Mouse (Mus musculus) neural tube, embryonic 14.5 days (tissue): ENCODE measurements around the gene Wbp1. TPM values are rescaled to one million over a fixed set of nuclear protein-coding genes. Genes with fewer than 3 reads are reported as not detected.

ENCODE experiments used
- ATAC-seq: fragments of 200-750 bp; cut with Nextera tagmentation; 2 replicates; pipeline ENCODE4 v1.8.0; 2017; ENCODE audit warnings: low read depth, mild to moderate bottlenecking, moderate TSS enrichment, moderate library complexity
- H3K27ac ChIP-seq: fragments of 300-500 bp; sonication (generic); 2 replicates; pipeline ENCODE4 v1.5.1; 2014; ENCODE audit warnings: low read depth, mild to moderate bottlenecking, control low read depth, low read length, moderate library complexity, mixed read lengths
- H3K27me3 ChIP-seq: fragments of 300-500 bp; sonication (generic); 2 replicates; pipeline ENCODE4 v1.6.1; 2014; ENCODE audit warnings: low read length; ENCODE audit not compliant: control insufficient read depth, insufficient read depth
- H3K36me3 ChIP-seq: fragments of 300-500 bp; sonication (generic); 2 replicates; pipeline ENCODE4 v1.6.1; 2014; ENCODE audit warnings: low read length, mixed read lengths; ENCODE audit not compliant: control insufficient read depth, insufficient read depth
- H3K4me1 ChIP-seq: fragments of 300-500 bp; sonication (generic); 2 replicates; pipeline ENCODE4 v1.6.1; 2014; ENCODE audit warnings: low read length; ENCODE audit not compliant: control insufficient read depth, insufficient read depth
- H3K4me2 ChIP-seq: fragments of 300-500 bp; sonication (generic); 2 replicates; pipeline ENCODE4 v1.6.1; 2014; ENCODE audit warnings: mild to moderate bottlenecking, low read depth, low read length, control low read depth
- H3K4me3 ChIP-seq: fragments of 300-500 bp; sonication (generic); 2 replicates; pipeline ENCODE4 v1.5.1; 2014; ENCODE audit warnings: low read depth, low read length, control low read depth, mixed read lengths
- H3K9ac ChIP-seq: fragments of 300-500 bp; sonication (generic); replicated peaks from 2 replicates; pipeline ENCODE4 v1.6.1; 2014; ENCODE audit warnings: low read depth, mild to moderate bottlenecking, control low read depth, low read length, mixed read lengths
- H3K9me3 ChIP-seq: fragments of 300-500 bp; sonication (generic); 2 replicates; pipeline ENCODE4 v1.6.1; 2016; ENCODE audit warnings: low read length; ENCODE audit not compliant: control insufficient read depth
- WGBS: fragments of 180-500 bp; shearing (Covaris S2); extraction: QIAGEN DNeasy Blood & Tissue Kit; methylation state at CpG from one replicate; pipeline ENCODE4 v1.1.7; 2014; 5-methylcytosine and 5-hydroxymethylcytosine counted together
- polyA plus RNA-seq: library from polyadenylated mRNA; unstranded; fragments of >200 nt; fragmentation: Nextera tagmentation; extraction: Ambion mirVana; gene quantifications from 2 replicates; pipeline ENCODE4 v1.2.1, GENCODE M21; 2014

Gene Wbp1
- polyA plus RNA-seq, 1 experiment from 2014 or later, result 146 TPM

DNA sequence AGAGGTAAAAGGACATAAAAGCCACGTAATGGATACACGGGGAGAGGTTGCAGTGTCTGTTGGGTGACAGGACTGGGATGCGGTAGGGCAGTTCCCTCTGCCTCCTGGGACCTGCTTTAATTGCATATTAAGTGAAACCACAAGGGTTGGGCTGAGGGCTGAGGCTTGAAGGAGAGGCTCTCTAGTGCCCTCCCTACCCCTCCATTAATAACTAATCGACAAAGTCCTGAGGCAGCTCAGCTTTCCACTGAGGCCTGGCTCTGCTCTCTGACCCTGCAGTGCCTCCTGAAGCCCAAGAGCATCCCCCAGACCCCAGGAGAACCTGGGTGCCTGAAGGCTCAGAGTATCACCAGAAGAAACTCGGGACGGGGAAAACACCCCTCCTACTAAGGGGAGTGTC is 36.9 kb downstream of the Wbp1 start:
- no peak for ATAC-seq
- WGBS, result 7% methylated on average over 6 of the region's 6 CpGs
- H3K9ac ChIP-seq, result no peak overlapping the region
- no peak overlapping the region for H3K4me2 ChIP-seq
- peaks cover 4% of the 10 kb centered on the region for H3K4me1 ChIP-seq
- peaks cover 42% of the 10 kb centered on the region for H3K27me3 ChIP-seq
- H3K27ac ChIP-seq, result no peak overlapping the region
- no peaks in the 10 kb centered on the region for H3K9me3 ChIP-seq
- H3K4me3 ChIP-seq, result no peak overlapping the region
- H3K36me3 ChIP-seq, result peaks cover 10% of the 10 kb centered on the region; the same call in 1 of the 2 replicates

DNA sequence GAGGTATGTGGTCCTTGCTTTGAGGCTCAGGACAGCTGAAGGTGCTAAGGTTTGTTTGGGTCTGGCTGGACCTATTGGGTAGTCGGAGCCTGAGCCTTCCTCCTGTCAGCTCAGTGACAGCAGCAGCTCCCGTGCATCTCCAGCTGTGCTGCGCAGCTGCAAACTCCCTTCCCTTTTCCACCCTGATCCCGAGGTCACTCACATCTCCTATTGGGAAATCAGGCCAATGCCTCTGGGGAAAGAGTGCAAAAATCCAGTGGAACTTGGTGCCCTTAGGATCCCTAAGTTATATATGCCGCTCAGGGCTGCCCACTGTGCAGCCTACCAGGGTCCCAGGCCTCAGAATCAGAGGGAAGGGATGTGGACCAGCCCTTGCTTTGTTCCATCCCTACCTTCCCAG is 37.9 kb downstream of the Wbp1 start:
- no peak overlapping the region for H3K27ac ChIP-seq
- H3K4me2 ChIP-seq, result no peak overlapping the region
- ATAC-seq, result no peak
- WGBS, result 16% methylated on average over 5 of the region's 5 CpGs
- no peak overlapping the region for H3K4me3 ChIP-seq
- H3K9me3 ChIP-seq, result no peaks in the 10 kb centered on the region
- H3K4me1 ChIP-seq, result peaks cover 8% of the 10 kb centered on the region
- H3K36me3 ChIP-seq, result peaks cover 10% of the 10 kb centered on the region; the same call in 1 of the 2 replicates
- no peak overlapping the region for H3K9ac ChIP-seq
- peaks cover 35% of the 10 kb centered on the region for H3K27me3 ChIP-seq

GRCm38 (mm10) chr6:83080210-83080609 is 41.1 kb downstream of the Wbp1 start:
- Histone ChIP-seq H3K9ac (no peak overlapping the region), H3K36me3 (peaks cover 10% of the 10 kb centered on the region; the same call in 1 of the 2 replicates), H3K27me3 (peaks cover 18% of the 10 kb centered on the region), H3K4me3 (no peak overlapping the region), H3K4me1 (peaks cover 14% of the 10 kb centered on the region), H3K27ac (no peak overlapping the region), H3K9me3 (no peaks in the 10 kb centered on the region), H3K4me2 (no peak overlapping the region)
- ATAC-seq, result no peak
- WGBS, result 99% methylated on average over 5 of the region's 5 CpGs

- peak overlapping the region; percentile 62 for H3K9ac ChIP-seq
- H3K36me3 ChIP-seq, result peaks cover 10% of the 10 kb centered on the region; the same call in 1 of the 2 replicates
- peak overlapping the region; percentile 96 for H3K4me2 ChIP-seq
- H3K4me1 ChIP-seq, result peaks cover 14% of the 10 kb centered on the region
- peaks cover 17% of the 10 kb centered on the region for H3K27me3 ChIP-seq
- H3K27ac ChIP-seq, result peak overlapping the region; percentile 86
- H3K4me3 ChIP-seq, result peak overlapping the region; percentile 76
- ATAC-seq, result peak; percentile 93
- WGBS, result under 1% methylated on average over 46 of the region's 46 CpGs
- no peaks in the 10 kb centered on the region for H3K9me3 ChIP-seq
These were observed 43.0 kb downstream of the Wbp1 start for GRCm38 (mm10) chr6:83078324-83078858.

DNA sequence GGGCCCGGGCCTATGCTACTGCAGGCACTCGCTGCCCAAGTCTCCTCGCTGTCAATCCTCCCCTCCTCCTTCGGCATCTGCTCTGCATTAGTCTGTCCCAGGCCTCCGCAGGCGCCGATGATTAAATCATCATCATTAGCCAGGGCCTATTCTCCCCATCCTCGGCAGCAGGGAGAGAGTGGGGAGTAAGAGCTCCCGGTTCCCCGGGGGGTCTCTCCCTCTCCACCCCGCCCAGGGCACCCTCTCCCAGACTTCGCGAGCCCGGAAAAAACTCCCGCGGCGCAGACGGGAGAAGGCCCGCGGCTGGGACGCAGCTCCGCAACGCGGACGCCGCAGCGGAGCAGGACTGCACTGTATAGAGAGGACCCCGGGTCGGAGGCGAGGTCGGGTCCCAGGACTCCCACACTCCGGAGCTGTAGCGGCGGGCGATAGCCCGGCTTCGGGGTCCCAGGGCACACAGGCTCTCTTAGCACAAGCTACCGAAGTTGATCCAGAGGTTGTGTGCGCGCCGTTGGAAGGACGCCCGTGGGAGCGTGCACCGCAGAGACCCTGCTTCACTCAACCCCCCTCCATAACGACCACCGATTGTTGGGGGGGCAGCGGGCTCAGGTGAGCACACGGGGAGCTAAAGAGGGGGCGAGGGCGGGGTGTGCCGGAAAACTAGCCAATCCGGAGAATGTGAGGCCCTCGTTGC is 43.6 kb downstream of the Wbp1 start, which contains the start of gene Pcgf1:
Gene Pcgf1, plus strand, starts transcription at position 240 of the 694 bp plus-strand sequence.
- Histone ChIP-seq H3K27ac (peak within 1 kb of the TSS; percentile 86), H3K27me3 (peaks cover 16% of the 10 kb centered on the region), H3K4me3 (peak within 1 kb of the TSS; percentile 76), H3K9ac (peak within 1 kb of the TSS; percentile 86), H3K36me3 (peaks cover 10% of the 10 kb centered on the region; the same call in 1 of the 2 replicates), H3K4me1 (peaks cover 14% of the 10 kb centered on the region), H3K9me3 (no peaks in the 10 kb centered on the region), H3K4me2 (peak within 1 kb of the TSS; percentile 96)
- ATAC-seq, result peak; percentile 78
- under 1% methylated on average over 54 of the region's 54 CpGs for WGBS

- no peak overlapping the region for H3K4me2 ChIP-seq
- ATAC-seq, result no peak
- H3K36me3 ChIP-seq, result 0 out of 2 replicates have a peak, but pooled peaks cover 2% of the 10 kb centered on the region
- H3K4me1 ChIP-seq, result peaks cover 14% of the 10 kb centered on the region
- H3K27ac ChIP-seq, result no peak overlapping the region
- no peak overlapping the region for H3K4me3 ChIP-seq
- H3K9me3 ChIP-seq, result no peaks in the 10 kb centered on the region
- WGBS, result 14% methylated on average over 2 of the region's 2 CpGs
- H3K27me3 ChIP-seq, result peaks cover 37% of the 10 kb centered on the region
- H3K9ac ChIP-seq, result no peak overlapping the region
These were observed 46.4 kb downstream of the Wbp1 start for GRCm38 (mm10) chr6:83074979-83075378.

- Histone ChIP-seq H3K4me1 (no peaks in the 10 kb centered on the region), H3K9me3 (no peaks in the 10 kb centered on the region), H3K4me2 (no peak overlapping the region), H3K27me3 (peaks cover 64% of the 10 kb centered on the region), H3K9ac (no peak overlapping the region), H3K36me3 (no peaks in the 10 kb centered on the region), H3K4me3 (no peak overlapping the region), H3K27ac (no peak overlapping the region)
- 1% methylated on average over 23 of the region's 24 CpGs for WGBS
- peak; percentile 32; the same call in 1 of the 2 replicates for ATAC-seq
These were observed 50.1 kb downstream of the Wbp1 start for GRCm38 (mm10) chr6:83071220-83071619.

DNA sequence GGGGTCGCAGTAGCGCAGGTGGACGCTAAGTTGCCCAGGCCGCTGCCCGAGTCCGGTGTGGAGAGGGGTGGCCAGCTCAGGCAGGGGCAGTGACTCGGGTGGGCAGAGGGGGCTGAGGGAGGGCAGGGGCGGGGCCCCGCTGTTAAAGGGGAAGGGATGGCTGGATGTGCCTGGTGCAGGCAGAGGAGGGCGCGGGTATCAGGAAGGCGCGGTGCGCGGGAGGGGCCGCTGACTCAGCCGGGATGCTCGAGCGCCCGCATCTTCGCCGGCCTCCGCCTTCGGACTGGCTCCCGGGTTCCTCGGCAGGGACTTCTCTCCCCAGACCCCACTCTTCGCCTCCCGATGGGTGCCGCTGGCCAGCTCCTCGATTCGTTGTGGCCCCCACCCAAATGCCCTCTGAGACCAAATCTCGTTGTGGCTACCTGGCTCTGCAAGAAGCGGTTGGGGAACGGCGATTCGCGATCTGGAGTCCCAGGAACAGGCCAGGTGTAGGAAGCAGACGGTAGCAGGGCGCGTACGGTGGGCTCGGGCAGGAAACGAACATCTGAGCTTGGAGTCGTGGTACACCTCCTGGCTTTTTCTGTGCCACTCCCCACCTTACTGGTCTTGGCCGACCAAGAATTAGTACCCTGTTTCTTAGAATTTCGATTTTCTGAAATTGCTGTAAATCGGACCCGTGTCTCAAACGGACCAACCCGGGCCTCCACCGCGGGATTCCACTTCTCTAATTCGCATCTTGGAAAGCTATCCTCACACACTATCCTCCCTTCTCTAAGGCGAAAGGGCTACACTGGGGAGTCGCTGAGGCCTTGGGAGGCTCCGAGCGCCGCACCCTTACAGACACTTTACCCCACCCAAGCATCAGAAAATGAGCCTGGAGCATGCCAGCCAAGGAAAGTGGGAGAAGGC is 50.8 kb downstream of the Wbp1 start:
- ATAC-seq, result 0 out of 2 replicates have a peak, but pooled peaks have one; percentile 4
- Histone ChIP-seq H3K9ac (no peak overlapping the region; the same call in 1 of the 2 replicates), H3K9me3 (no peaks in the 10 kb centered on the region), H3K4me3 (peak overlapping the region; percentile 20), H3K36me3 (no peaks in the 10 kb centered on the region), H3K4me2 (no peak overlapping the region), H3K27ac (no peak overlapping the region), H3K27me3 (peaks cover 71% of the 10 kb centered on the region), H3K4me1 (no peaks in the 10 kb centered on the region)
- WGBS, result under 1% methylated on average over 44 of the region's 58 CpGs

DNA sequence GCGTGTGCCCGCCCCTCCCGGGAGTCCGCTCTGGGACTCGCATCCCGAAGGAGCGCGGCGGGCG is 51.3 kb downstream of the Wbp1 start, which contains the start of gene Tlx2:
Gene Tlx2, minus strand, starts transcription at position 47 of the 64 bp plus-strand sequence.
- no peak for ATAC-seq
- Histone ChIP-seq H3K36me3 (no peaks in the 10 kb centered on the region), H3K4me1 (no peaks in the 10 kb centered on the region), H3K4me2 (peak within 1 kb of the TSS; percentile 31), H3K27me3 (peaks cover 74% of the 10 kb centered on the region), H3K27ac (no peak within 1 kb of the TSS), H3K9me3 (no peaks in the 10 kb centered on the region), H3K9ac (no peak within 1 kb of the TSS; the same call in 1 of the 2 replicates), H3K4me3 (peak within 1 kb of the TSS; percentile 20)
- WGBS, result 2% methylated on average over 10 of the region's 10 CpGs
